Mouse (Mus musculus) heart, postnatal 0 days (tissue): ENCODE measurements around the gene Coro2b.

Experiments used
- CTCF ChIP-seq: IDR thresholded peaks from 2 replicates; pipeline ENCODE4 v1.5.1; 2016; ENCODE audit warnings: antibody characterized with exemption, control low read depth, low read depth
- EP300 ChIP-seq: IDR thresholded peaks from 2 replicates; pipeline ENCODE4 v1.6.1; 2016; ENCODE audit warnings: antibody characterized with exemption, low read depth

GRCm38 (mm10) chr9:62466742-62467412 is 70.0 kb downstream of the Coro2b start:
- TF ChIP-seq EP300 (no peak), CTCF (no peak)
